Mouse (Mus musculus): ENCODE measurements around the gene Fam155a. TPM values are rescaled to one million over a fixed set of nuclear protein-coding genes. Genes with fewer than 3 reads are reported as not detected.

Gene Fam155a
- polyA plus RNA-seq, 1 experiment from 2014 or later: 21.2 TPM

GRCm38 (mm10) chr8:9303526-9304135 lies 467.3 kb downstream of the Fam155a start:
- no peak overlapping the region for H3K4me3 ChIP-seq (replicated peaks)
- no peak overlapping the region for H3K4me2 ChIP-seq (replicated peaks)
- no peaks in the 10 kb centered on the region for H3K27me3 ChIP-seq
- whole genome bisulfite sequencing: 61% methylated on average over 6 of the region's 6 CpGs
- peak; percentile 62 for ATAC-seq
- H3K9ac ChIP-seq (replicated peaks): no peak overlapping the region
- no peak overlapping the region for H3K27ac ChIP-seq
- peaks cover 5% of the 10 kb centered on the region; the same call in 1 of the 2 replicates for H3K4me1 ChIP-seq (replicated peaks)
- no peaks in the 10 kb centered on the region for H3K9me3 ChIP-seq
- H3K36me3 ChIP-seq: no peaks in the 10 kb centered on the region

GRCm38 (mm10) chr8:9295046-9295445 lies 475.9 kb downstream of the Fam155a start:
- no peak overlapping the region for H3K4me3 ChIP-seq (replicated peaks)
- no peaks in the 10 kb centered on the region for H3K9me3 ChIP-seq
- no peak overlapping the region for H3K27ac ChIP-seq
- H3K36me3 ChIP-seq: no peaks in the 10 kb centered on the region
- 88% methylated on average over 2 of the region's 2 CpGs for whole genome bisulfite sequencing
- H3K4me1 ChIP-seq (replicated peaks): no peaks in the 10 kb centered on the region
- no peak overlapping the region for H3K9ac ChIP-seq (replicated peaks)
- no peak for ATAC-seq
- H3K27me3 ChIP-seq: no peaks in the 10 kb centered on the region
- no peak overlapping the region for H3K4me2 ChIP-seq (replicated peaks)

GRCm38 (mm10) chr8:9292532-9292931 lies 478.4 kb downstream of the Fam155a start:
- H3K27me3 ChIP-seq: no peaks in the 10 kb centered on the region
- WGBS: 67% methylated on average over 2 of the region's 2 CpGs
- no peak overlapping the region for H3K4me3 ChIP-seq (replicated peaks)
- no peaks in the 10 kb centered on the region for H3K36me3 ChIP-seq
- no peak overlapping the region for H3K27ac ChIP-seq
- no peak overlapping the region for H3K4me2 ChIP-seq (replicated peaks)
- no peak for ATAC-seq
- peaks cover 5% of the 10 kb centered on the region; the same call in 1 of the 2 replicates for H3K4me1 ChIP-seq (replicated peaks)
- H3K9ac ChIP-seq (replicated peaks): no peak overlapping the region
- no peaks in the 10 kb centered on the region for H3K9me3 ChIP-seq

- WGBS: 11% methylated on average over 8 of the region's 8 CpGs
- no peak for ATAC-seq
- Histone ChIP-seq H3K9ac (replicated peaks) (no peak overlapping the region), H3K9me3 (no peaks in the 10 kb centered on the region), H3K27me3 (no peaks in the 10 kb centered on the region), H3K4me1 (replicated peaks) (peaks cover 9% of the 10 kb centered on the region; the same call in 1 of the 2 replicates), H3K4me3 (replicated peaks) (no peak overlapping the region), H3K27ac (no peak overlapping the region), H3K36me3 (no peaks in the 10 kb centered on the region), H3K4me2 (replicated peaks) (no peak overlapping the region)
These were observed 482.8 kb downstream of the Fam155a start for GRCm38 (mm10) chr8:9288015-9288729.

GRCm38 (mm10) chr8:9274117-9274516 lies 496.8 kb downstream of the Fam155a start:
- no peaks in the 10 kb centered on the region for H3K36me3 ChIP-seq
- H3K4me2 ChIP-seq (replicated peaks): no peak overlapping the region
- H3K4me1 ChIP-seq (replicated peaks): 0 out of 2 replicates have a peak, but pooled peaks cover 3% of the 10 kb centered on the region
- WGBS: 70% methylated on average over 8 of the region's 8 CpGs
- no peak overlapping the region for H3K9ac ChIP-seq (replicated peaks)
- H3K4me3 ChIP-seq (replicated peaks): no peak overlapping the region
- no peak for ATAC-seq
- H3K27ac ChIP-seq: no peak overlapping the region
- no peaks in the 10 kb centered on the region for H3K27me3 ChIP-seq
- H3K9me3 ChIP-seq: no peaks in the 10 kb centered on the region

GRCm38 (mm10) chr8:9264378-9264777 lies 506.6 kb downstream of the Fam155a start:
- H3K4me3 ChIP-seq (replicated peaks): no peak overlapping the region
- H3K4me1 ChIP-seq (replicated peaks): peaks cover 7% of the 10 kb centered on the region
- no peak overlapping the region for H3K27ac ChIP-seq
- H3K36me3 ChIP-seq: no peaks in the 10 kb centered on the region
- no peaks in the 10 kb centered on the region for H3K9me3 ChIP-seq
- H3K27me3 ChIP-seq: no peaks in the 10 kb centered on the region
- no peak overlapping the region for H3K4me2 ChIP-seq (replicated peaks)
- ATAC-seq: no peak
- no peak overlapping the region for H3K9ac ChIP-seq (replicated peaks)
- WGBS: 84% methylated on average over 8 of the region's 8 CpGs

GRCm38 (mm10) chr8:9261527-9261926 lies 509.4 kb downstream of the Fam155a start:
- peak; percentile 60 for ATAC-seq

GRCm38 (mm10) chr8:9255316-9255715 lies 515.6 kb downstream of the Fam155a start:
- H3K9me3 ChIP-seq: no peaks in the 10 kb centered on the region
- no peaks in the 10 kb centered on the region for H3K36me3 ChIP-seq
- H3K27ac ChIP-seq: no peak overlapping the region
- no peak for ATAC-seq
- H3K4me1 ChIP-seq (replicated peaks): no peaks in the 10 kb centered on the region
- no peaks in the 10 kb centered on the region for H3K27me3 ChIP-seq
- 93% methylated on average over 5 of the region's 5 CpGs for WGBS
- H3K4me2 ChIP-seq (replicated peaks): no peak overlapping the region
- no peak overlapping the region for H3K4me3 ChIP-seq (replicated peaks)
- no peak overlapping the region for H3K9ac ChIP-seq (replicated peaks)

More at GRCm38 (mm10) chr8:9261527-9261926, 509.4 kb downstream of the Fam155a start:
- Histone ChIP-seq H3K27me3 (no peaks in the 10 kb centered on the region), H3K4me1 (replicated peaks) (peaks cover 7% of the 10 kb centered on the region), H3K9me3 (no peaks in the 10 kb centered on the region), H3K4me3 (replicated peaks) (no peak overlapping the region), H3K9ac (replicated peaks) (no peak overlapping the region), H3K27ac (peak overlapping the region; percentile 62), H3K36me3 (no peaks in the 10 kb centered on the region), H3K4me2 (replicated peaks) (no peak overlapping the region)
- 20% methylated on average over 8 of the region's 8 CpGs for WGBS

- H3K36me3 ChIP-seq: no peaks in the 10 kb centered on the region
- no peak overlapping the region for H3K27ac ChIP-seq
- no peak overlapping the region for H3K4me2 ChIP-seq (replicated peaks)
- WGBS: 80% methylated on average over 4 of the region's 4 CpGs
- no peaks in the 10 kb centered on the region for H3K27me3 ChIP-seq
- no peak overlapping the region for H3K9ac ChIP-seq (replicated peaks)
- peaks cover 6% of the 10 kb centered on the region for H3K4me1 ChIP-seq (replicated peaks)
- H3K9me3 ChIP-seq: no peaks in the 10 kb centered on the region
- no peak for ATAC-seq
- no peak overlapping the region for H3K4me3 ChIP-seq (replicated peaks)
These were observed 518.0 kb downstream of the Fam155a start for GRCm38 (mm10) chr8:9252991-9253390.

- Histone ChIP-seq H3K9ac (replicated peaks) (peak overlapping the region; percentile 28; the same call in 1 of the 2 replicates), H3K9me3 (no peaks in the 10 kb centered on the region), H3K36me3 (no peaks in the 10 kb centered on the region), H3K4me1 (replicated peaks) (peaks cover 19% of the 10 kb centered on the region), H3K4me3 (replicated peaks) (no peak overlapping the region), H3K27me3 (no peaks in the 10 kb centered on the region), H3K27ac (peak overlapping the region; percentile 65), H3K4me2 (replicated peaks) (no peak overlapping the region)
- 59% methylated on average over 17 of the region's 17 CpGs for WGBS
- peak; percentile 72 for ATAC-seq
These were observed 522.7 kb downstream of the Fam155a start for GRCm38 (mm10) chr8:9248109-9248821.

GRCm38 (mm10) chr8:9245994-9246393 lies 525.0 kb downstream of the Fam155a start:
- no peaks in the 10 kb centered on the region for H3K36me3 ChIP-seq
- no peak overlapping the region for H3K27ac ChIP-seq
- peaks cover 26% of the 10 kb centered on the region for H3K4me1 ChIP-seq (replicated peaks)
- WGBS: 52% methylated on average over 5 of the region's 5 CpGs
- H3K9me3 ChIP-seq: no peaks in the 10 kb centered on the region
- no peak overlapping the region for H3K4me3 ChIP-seq (replicated peaks)
- no peak overlapping the region for H3K4me2 ChIP-seq (replicated peaks)
- ATAC-seq: no peak
- H3K9ac ChIP-seq (replicated peaks): no peak overlapping the region
- no peaks in the 10 kb centered on the region for H3K27me3 ChIP-seq

GRCm38 (mm10) chr8:9240996-9241395 lies 530.0 kb downstream of the Fam155a start:
- Histone ChIP-seq H3K36me3 (no peaks in the 10 kb centered on the region), H3K4me2 (replicated peaks) (no peak overlapping the region), H3K4me1 (replicated peaks) (peaks cover 25% of the 10 kb centered on the region), H3K4me3 (replicated peaks) (no peak overlapping the region), H3K9me3 (no peaks in the 10 kb centered on the region), H3K27me3 (no peaks in the 10 kb centered on the region), H3K27ac (peak overlapping the region; percentile 58), H3K9ac (replicated peaks) (no peak overlapping the region)
- ATAC-seq: no peak; the same call in 1 of the 2 replicates
- 35% methylated on average over 5 of the region's 5 CpGs for WGBS

Measured in midbrain, embryonic 13.5 days (tissue).